Mouse (Mus musculus) cerebellum, adult 2 months (tissue): ENCODE measurements around the gene Mettl7a2. TPM values are rescaled to one million over a fixed set of nuclear protein-coding genes. Genes with fewer than 3 reads are reported as not detected.
"Not testable (repeated sequence)": the region's sequence is repeated elsewhere in the genome, so short reads cannot be mapped to it uniquely, and the experiment has no call there.

Source experiments
- DNase-seq, 2 experiments: peaks; one replicate each; pipeline ENCODE4 v3.0.0; 2021
- H3K27ac ChIP-seq: fragments of 200-500 bp; 2 replicates; pipeline ENCODE4 v1.5.1; 2012; ENCODE audit warnings: low read length, control low read depth, inconsistent platforms; ENCODE audit not compliant: insufficient read depth
- H3K27me3 ChIP-seq: fragments of 200-500 bp; 2 replicates; pipeline ENCODE4 v1.6.1; 2012; ENCODE audit warnings: inconsistent platforms, mild to moderate bottlenecking, low read length, moderate library complexity; ENCODE audit not compliant: control insufficient read depth, insufficient read depth
- H3K4me1 ChIP-seq: fragments of 200-500 bp; 2 replicates; pipeline ENCODE4 v1.6.1; 2011; ENCODE audit warnings: low read length; ENCODE audit not compliant: control insufficient read depth, insufficient read depth
- H3K4me3 ChIP-seq: fragments of 200-500 bp; replicated peaks from 2 replicates; pipeline ENCODE3; 2011; ENCODE audit warnings: mild to moderate bottlenecking, low read depth, low read length, control low read depth; ENCODE audit not compliant: insufficient read depth
- CTCF ChIP-seq: fragments of 200-500 bp; IDR thresholded peaks from 2 replicates; pipeline ENCODE4 v1.5.1; 2011; ENCODE audit warnings: low read depth, mild to moderate bottlenecking, control low read depth, low read length, moderate library complexity, borderline replicate concordance; ENCODE audit not compliant: insufficient read depth
- POLR2A ChIP-seq: fragments of 200-500 bp; IDR thresholded peaks from 2 replicates; pipeline ENCODE4 v1.6.1; 2011; ENCODE audit warnings: low read length, control low read depth, borderline replicate concordance; ENCODE audit not compliant: insufficient read depth
- WGBS: fragments of 180-500 bp; shearing (Covaris S2); methylation state at CpG from one replicate; pipeline ENCODE4 v1.1.7; 2018; 5-methylcytosine and 5-hydroxymethylcytosine counted together
- polyA plus RNA-seq: library from polyadenylated mRNA; depleted of rRNA; stranded (reverse); fragments of >200 nt; gene quantifications from 2 replicates; pipeline ENCODE4 v1.2.3, GENCODE M21; 2012; rRNA removed

Gene Mettl7a2
- polyA plus RNA-seq = not detected in 2 replicates

- TF ChIP-seq POLR2A = no peak
- TF ChIP-seq CTCF = no peak
- DNase-seq = no peak
- WGBS = 65% methylated on average over 10 of the region's 10 CpGs
- no peaks in the 10 kb centered on the region for H3K27me3 ChIP-seq
- no peak within 1 kb of the TSS for H3K4me3 ChIP-seq
- H3K27ac ChIP-seq = no peak within 1 kb of the TSS
- no peaks in the 10 kb centered on the region for H3K4me1 ChIP-seq
Measured at GRCm38 (mm10) chr15:100352711-100353250, at the start of gene Mettl7a2, which contains the start of gene Methig1. Gene Mettl7a2, plus strand, starts transcription at chr15:100353200. Gene Methig1, plus strand, starts transcription at chr15:100353149.

- no peaks in the 10 kb centered on the region for H3K27me3 ChIP-seq
- no peaks in the 10 kb centered on the region; the same call in none of the 2 replicates for H3K4me1 ChIP-seq
- peak overlapping the region; percentile 97 for H3K27ac ChIP-seq
- 28% methylated on average over 8 of the region's 8 CpGs for WGBS
- peak overlapping the region; percentile 77 for H3K4me3 ChIP-seq
- DNase-seq = no peak
- TF ChIP-seq POLR2A = no peak
- no peak for TF ChIP-seq CTCF
Measured at GRCm38 (mm10) chr15:100303428-100304018, 49.5 kb upstream of the Mettl7a2 start.

- peak; percentile 89 for DNase-seq
- no peaks in the 10 kb centered on the region for H3K27me3 ChIP-seq
- TF ChIP-seq CTCF = no peak
- TF ChIP-seq POLR2A = peak; percentile 89; the same call in 1 of the 2 replicates
- peak within 1 kb of the TSS; percentile 93 for H3K4me3 ChIP-seq
- no peaks in the 10 kb centered on the region; the same call in none of the 2 replicates for H3K4me1 ChIP-seq
- peak within 1 kb of the TSS; percentile 97 for H3K27ac ChIP-seq
- 1% methylated on average over 23 of the region's 30 CpGs for WGBS
Measured at GRCm38 (mm10) chr15:100304019-100304991, 48.7 kb upstream of the Mettl7a2 start, which contains the start of gene Mettl7a1. Gene Mettl7a1, plus strand, starts transcription at chr15:100304140.

- Histone ChIP-seq H3K4me3 (no peak overlapping the region), H3K4me1 (no peaks in the 10 kb centered on the region; the same call in none of the 2 replicates), H3K27ac (no peak overlapping the region), H3K27me3 (no peaks in the 10 kb centered on the region)
- TF ChIP-seq CTCF (no peak), POLR2A (no peak)
- DNase-seq = no peak
- 83% methylated on average over 2 of the region's 2 CpGs for WGBS
Measured at GRCm38 (mm10) chr15:100306201-100306600, 46.8 kb upstream of the Mettl7a2 start.

GRCm38 (mm10) chr15:100307438-100308096, 45.4 kb upstream of the Mettl7a2 start:
- H3K4me3 ChIP-seq, H3K27ac ChIP-seq, H3K4me1 ChIP-seq, H3K27me3 ChIP-seq: not testable (repeated sequence)
- peak; percentile 47; the same call in 1 of the 2 replicates for TF ChIP-seq CTCF
- WGBS = 35% methylated on average over 11 of the region's 11 CpGs
- peak; percentile 44 to 50 for DNase-seq

GRCm38 (mm10) chr15:100312346-100312745, 40.7 kb upstream of the Mettl7a2 start:
- Histone ChIP-seq H3K4me3 (no peak overlapping the region), H3K4me1 (no peaks in the 10 kb centered on the region), H3K27ac (no peak overlapping the region), H3K27me3 (no peaks in the 10 kb centered on the region)
- TF ChIP-seq POLR2A (no peak), CTCF (no peak)
- 99% methylated on average over 2 of the region's 2 CpGs for WGBS
- no peak for DNase-seq
